Mouse (Mus musculus) lung, postnatal 0 days (tissue): ENCODE data around the gene Pde4d.

ENCODE experiments used
- CTCF ChIP-seq: IDR thresholded peaks from 2 replicates; pipeline ENCODE4 v1.5.1; 2016; ENCODE audit warnings: antibody characterized with exemption, mild to moderate bottlenecking
- EP300 ChIP-seq: IDR thresholded peaks from 2 replicates; pipeline ENCODE4 v1.6.1; 2016; ENCODE audit warnings: antibody characterized with exemption, mild to moderate bottlenecking, control low read depth

DNA sequence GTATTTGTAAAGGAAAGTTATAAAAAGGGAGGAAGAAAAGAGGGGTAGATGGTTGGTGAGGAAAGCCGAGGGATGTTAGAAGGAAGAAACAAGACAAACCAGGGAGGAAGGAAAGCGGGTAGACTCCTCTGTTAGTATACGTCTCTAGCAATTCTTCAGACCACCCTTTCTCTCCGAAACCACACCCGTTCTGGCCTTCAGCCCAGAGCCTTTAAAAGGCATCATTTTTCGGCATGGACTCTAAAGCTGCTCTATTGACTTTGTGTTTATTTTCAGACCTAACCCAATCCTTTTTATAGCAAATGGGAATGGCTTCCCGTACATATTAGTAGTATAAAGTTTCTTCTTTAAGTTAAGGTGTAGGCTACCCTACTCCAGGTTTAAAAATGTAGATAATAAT is 1057.0 kb downstream of the Pde4d start:
- TF ChIP-seq CTCF, result no peak
- TF ChIP-seq EP300, result no peak
